Mouse (Mus musculus) lung, adult 2 months (tissue): ENCODE data around the gene Zc3h15. TPM values are rescaled to one million over a fixed set of nuclear protein-coding genes. Genes with fewer than 3 reads are reported as not detected.
"Not testable (repeated sequence)": the region's sequence is repeated elsewhere in the genome, so short reads cannot be mapped to it uniquely, and the experiment has no call there.

ENCODE experiments used
- DNase-seq: peaks from one replicate; pipeline ENCODE4 v3.0.0; 2022
- H3K4me1 ChIP-seq: fragments of 200-500 bp; 2 replicates; pipeline ENCODE4 v1.6.1; 2011; ENCODE audit warnings: low read length; ENCODE audit not compliant: control insufficient read depth, insufficient read depth
- H3K4me3 ChIP-seq: fragments of 200-500 bp; replicated peaks from 2 replicates; pipeline ENCODE3; 2011; ENCODE audit warnings: low read depth, mild to moderate bottlenecking, control low read depth, low read length; ENCODE audit errors: extremely low read depth
- CTCF ChIP-seq: fragments of 200-500 bp; IDR thresholded peaks from 2 replicates; pipeline ENCODE4 v1.5.1; 2011; ENCODE audit warnings: mild to moderate bottlenecking, low read length, control low read depth; ENCODE audit not compliant: insufficient read depth
- POLR2A ChIP-seq: fragments of 200-500 bp; IDR thresholded peaks from 2 replicates; pipeline ENCODE4 v1.6.1; 2011; ENCODE audit warnings: low read depth, mild to moderate bottlenecking, control low read depth, low read length, borderline replicate concordance; ENCODE audit errors: extremely low read depth
- WGBS: fragments of 180-500 bp; shearing (Covaris S2); methylation state at CpG from one replicate; pipeline ENCODE4 v1.1.7; 2018; 5-methylcytosine and 5-hydroxymethylcytosine counted together
- polyA plus RNA-seq: library from polyadenylated mRNA; depleted of rRNA; stranded (reverse); fragments of >200 nt; gene quantifications from 2 replicates; pipeline ENCODE4 v1.2.3, GENCODE M21; 2012

The Zc3h15 gene
- polyA plus RNA-seq, 1 experiment = 14.7 TPM

GRCm38 (mm10) chr2:83627932-83628331, 16.3 kb upstream of the Zc3h15 start:
- TF ChIP-seq CTCF (no peak), POLR2A (no peak)
- Histone ChIP-seq H3K4me1 (no peaks in the 10 kb centered on the region), H3K4me3 (no peak overlapping the region)
- 96% methylated on average over 6 of the region's 6 CpGs for WGBS
- no peak for DNase-seq

- DNase-seq = no peak
- TF ChIP-seq POLR2A (no peak), CTCF (no peak)
- Histone ChIP-seq H3K4me3 (no peak overlapping the region), H3K4me1 (peaks cover under 1% of the 10 kb centered on the region)
- 88% methylated on average over 1 of the region's 1 CpGs for WGBS
Measured at GRCm38 (mm10) chr2:83641993-83642392, 2.2 kb upstream of the Zc3h15 start.

- Histone ChIP-seq H3K4me1 (peaks cover 8% of the 10 kb centered on the region), H3K4me3 (no peak overlapping the region)
- no peak for DNase-seq
- 67% methylated on average over 9 of the region's 9 CpGs for WGBS
- no peak for TF ChIP-seq POLR2A
- no peak for TF ChIP-seq CTCF
Measured at GRCm38 (mm10) chr2:83648916-83649315, 4.7 kb downstream of the Zc3h15 start.

GRCm38 (mm10) chr2:83652606-83653005, 8.4 kb downstream of the Zc3h15 start:
- peaks cover 4% of the 10 kb centered on the region for H3K4me1 ChIP-seq
- no peak for DNase-seq
- TF ChIP-seq CTCF (no peak), POLR2A (no peak)
- H3K4me3 ChIP-seq = no peak overlapping the region

- 72% methylated on average over 3 of the region's 3 CpGs for WGBS
Measured at GRCm38 (mm10) chr2:83659279-83659678, 15.0 kb downstream of the Zc3h15 start.

GRCm38 (mm10) chr2:83660114-83660513, 15.9 kb downstream of the Zc3h15 start:
- TF ChIP-seq CTCF = no peak
- TF ChIP-seq POLR2A = no peak
- 73% methylated on average over 1 of the region's 1 CpGs for WGBS
- DNase-seq = no peak
- Histone ChIP-seq H3K4me1 (no peaks in the 10 kb centered on the region), H3K4me3 (no peak overlapping the region)

More at GRCm38 (mm10) chr2:83659279-83659678, 15.0 kb downstream of the Zc3h15 start:
- DNase-seq = no peak
- H3K4me1 ChIP-seq = no peaks in the 10 kb centered on the region
- no peak overlapping the region for H3K4me3 ChIP-seq
- TF ChIP-seq POLR2A (no peak), CTCF (no peak)

- no peak for DNase-seq
- Histone ChIP-seq H3K4me3 (no peak overlapping the region), H3K4me1 (no peaks in the 10 kb centered on the region)
- 92% methylated on average over 6 of the region's 6 CpGs for WGBS
- TF ChIP-seq POLR2A = no peak
- no peak for TF ChIP-seq CTCF
Measured at GRCm38 (mm10) chr2:83661351-83661750, 17.1 kb downstream of the Zc3h15 start.

- 97% methylated on average over 2 of the region's 2 CpGs for WGBS
- not testable (repeated sequence) for H3K4me3 ChIP-seq, DNase-seq, H3K4me1 ChIP-seq
Measured at GRCm38 (mm10) chr2:83665051-83665450, 20.8 kb downstream of the Zc3h15 start.

GRCm38 (mm10) chr2:83667430-83667829, 23.2 kb downstream of the Zc3h15 start:
- TF ChIP-seq CTCF (no peak), POLR2A (no peak)
- 58% methylated on average over 2 of the region's 2 CpGs for WGBS
- no peaks in the 10 kb centered on the region; the same call in 1 of the 2 replicates for H3K4me1 ChIP-seq
- no peak for DNase-seq
- no peak overlapping the region for H3K4me3 ChIP-seq

- WGBS = 52% methylated on average over 1 of the region's 1 CpGs
- no peak for TF ChIP-seq POLR2A
- no peak for TF ChIP-seq CTCF
- DNase-seq = no peak
Measured at GRCm38 (mm10) chr2:83668052-83668451, 23.8 kb downstream of the Zc3h15 start.

More at GRCm38 (mm10) chr2:83668052-83668451, 23.8 kb downstream of the Zc3h15 start:
- no peaks in the 10 kb centered on the region; the same call in 1 of the 2 replicates for H3K4me1 ChIP-seq
- no peak overlapping the region for H3K4me3 ChIP-seq
